Mouse (Mus musculus) frontal cortex, postnatal 25 days (tissue): Measurements from ENCODE around the gene Ezh1.

Source experiments
- DNase-seq, 2 experiments: peaks; one replicate each; pipeline ENCODE4 v3.0.0; 2022; ENCODE audit warnings: low spot score in 2 of 2

Ezh1 gene

GRCm38 (mm10) chr11:101226065-101226701 is at the start of gene Ezh1:
Gene Ezh1, minus strand, starts transcription at chr11:101226463.
- peak; percentile 82 to 86 for DNase-seq

DNA sequence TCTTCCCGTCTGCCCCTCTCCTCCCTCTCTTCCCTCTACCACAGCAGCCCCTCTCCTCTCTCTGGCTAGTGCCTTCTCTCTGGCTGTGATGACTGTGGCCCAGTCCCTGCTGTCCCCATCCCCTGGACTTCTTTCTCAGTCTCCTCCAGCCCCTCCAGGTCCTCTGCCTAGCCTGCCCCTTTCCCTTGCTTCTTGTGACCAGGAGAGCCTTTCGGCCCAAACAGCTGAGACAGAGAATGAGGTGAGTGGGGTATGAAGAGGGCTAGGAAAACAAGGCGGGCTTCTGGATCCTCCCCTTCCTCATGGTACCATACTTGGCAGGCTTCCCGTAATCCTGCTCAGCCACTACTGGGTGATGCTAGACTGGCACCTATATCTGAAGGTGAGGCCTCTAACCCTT is 49.0 kb upstream of the Ezh1 start:
- no peak for DNase-seq

DNA sequence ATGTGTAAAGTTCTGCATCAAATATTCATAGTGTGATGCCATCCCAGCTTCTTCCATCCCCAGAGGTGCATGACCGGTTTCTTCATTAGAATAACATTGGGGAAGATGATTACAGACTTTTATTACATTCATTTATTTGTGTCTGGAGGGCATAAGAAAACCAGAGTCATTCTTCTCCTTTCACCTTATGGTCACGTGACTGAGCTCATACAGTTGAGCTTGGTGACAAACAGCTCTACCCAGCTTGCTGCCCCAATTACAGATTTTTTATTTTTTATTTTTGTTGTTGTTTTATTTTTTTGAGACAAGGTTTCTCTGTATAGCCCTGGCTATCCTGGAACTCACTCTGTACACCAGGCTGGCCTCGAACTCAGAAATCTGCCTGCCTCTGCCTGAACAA is 46.2 kb upstream of the Ezh1 start:
- no peak for DNase-seq

- DNase-seq = no peak
Measured at GRCm38 (mm10) chr11:101269577-101270116, 43.4 kb upstream of the Ezh1 start.

DNA sequence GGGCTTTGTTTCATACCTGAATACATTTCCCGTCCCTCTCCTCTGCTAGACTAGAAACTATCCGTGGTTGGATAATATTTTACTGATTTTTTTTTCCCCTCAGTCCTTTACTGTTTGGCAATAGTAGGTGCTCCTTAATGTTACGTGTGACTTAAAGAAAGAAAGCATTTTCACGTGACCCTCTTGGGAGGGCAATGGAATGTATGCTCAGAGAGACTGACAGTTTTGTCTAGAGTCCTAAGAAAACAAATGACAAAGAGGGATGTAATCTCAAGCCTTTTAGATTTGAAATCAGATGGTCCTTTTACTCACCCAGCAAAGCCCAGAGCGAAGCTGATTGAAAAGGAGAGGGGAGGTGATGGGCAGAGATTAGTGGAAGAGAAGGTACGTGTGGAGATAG is 39.6 kb upstream of the Ezh1 start:
- no peak for DNase-seq

GRCm38 (mm10) chr11:101264954-101265471 is 38.8 kb upstream of the Ezh1 start:
- DNase-seq = no peak

DNA sequence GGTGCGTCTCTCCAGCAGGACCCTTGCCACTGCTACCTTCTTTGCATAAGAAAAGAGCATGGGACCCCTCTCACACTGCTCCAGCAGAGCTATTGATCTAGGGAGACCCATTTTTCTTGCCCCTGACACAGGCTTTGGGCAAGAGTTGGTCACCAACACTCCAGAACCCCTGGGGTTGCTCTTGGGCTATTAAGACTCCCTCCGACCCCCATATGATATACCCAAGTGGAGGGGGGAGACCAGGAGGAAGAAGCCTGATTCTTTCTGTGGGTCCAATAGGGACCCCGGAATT is 37.7 kb upstream of the Ezh1 start:
- no peak for DNase-seq

DNA sequence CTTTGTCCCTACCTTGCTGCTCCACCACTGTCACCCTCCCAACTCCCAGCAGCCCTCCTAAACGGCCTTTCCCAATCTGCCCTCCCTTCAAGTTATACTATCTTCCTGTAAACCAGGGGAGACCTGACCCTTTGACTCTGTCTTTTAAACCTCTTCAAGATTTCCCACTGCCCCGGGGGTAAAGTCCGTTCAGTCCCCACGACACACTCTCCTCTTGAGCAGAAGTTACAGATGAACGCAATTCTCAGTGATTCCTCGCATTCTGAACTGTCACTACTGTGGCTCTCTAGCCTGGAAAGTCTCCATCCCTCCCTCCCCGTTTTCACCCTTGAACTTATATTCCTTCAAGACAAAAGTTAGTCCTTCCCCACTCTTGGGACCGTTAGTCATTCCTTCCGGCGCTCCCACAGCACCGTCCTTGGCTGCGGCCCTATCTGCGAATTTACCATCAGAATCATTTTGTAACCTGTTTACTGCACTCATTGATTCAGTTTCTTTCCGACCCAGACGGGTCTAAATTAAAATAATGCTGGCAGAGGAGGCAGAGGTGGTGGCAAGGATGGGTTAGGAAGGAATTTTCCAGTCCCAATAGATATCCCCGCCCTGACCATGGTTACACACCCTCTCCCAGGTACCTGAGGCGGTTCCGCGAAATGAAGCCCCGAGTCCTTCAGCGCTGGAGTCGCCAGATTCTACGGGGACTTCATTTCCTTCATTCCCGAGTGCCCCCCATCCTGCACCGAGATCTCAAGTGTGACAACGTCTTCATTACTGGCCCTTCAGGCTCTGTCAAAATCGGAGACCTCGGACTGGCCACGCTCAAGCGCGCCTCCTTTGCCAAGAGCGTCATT is 37.1 kb upstream of the Ezh1 start:
- no peak for DNase-seq

DNA sequence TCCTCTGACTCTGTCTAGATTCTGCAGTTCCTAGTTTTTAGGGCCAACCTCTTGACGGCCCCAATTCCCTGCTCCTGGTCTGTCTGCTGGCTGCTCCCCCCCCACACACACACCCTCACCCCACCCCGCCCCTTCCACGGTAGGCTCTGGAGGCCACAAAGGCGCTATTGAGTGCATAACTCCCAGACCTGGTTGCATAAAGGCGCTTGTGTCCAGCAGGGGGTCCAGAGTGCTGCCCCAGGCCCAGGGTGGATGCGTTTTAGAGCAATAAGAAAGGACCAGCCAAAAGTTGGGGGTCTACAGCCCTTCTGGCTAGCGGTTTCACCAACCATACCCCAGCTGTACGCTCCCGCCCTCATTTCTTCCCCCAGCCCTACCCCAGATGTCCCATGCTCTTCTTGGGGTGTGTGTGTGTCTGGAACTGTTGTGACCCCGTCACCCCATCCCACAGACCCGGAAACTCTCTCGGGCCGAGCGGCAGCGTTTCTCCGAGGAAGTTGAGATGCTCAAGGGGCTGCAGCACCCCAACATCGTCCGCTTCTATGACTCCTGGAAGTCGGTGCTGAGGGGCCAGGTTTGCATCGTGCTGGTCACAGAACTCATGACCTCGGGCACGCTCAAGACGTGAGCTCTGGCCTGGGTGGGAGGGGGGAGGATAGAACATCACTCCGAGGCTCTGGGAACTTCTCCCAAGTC is 36.2 kb upstream of the Ezh1 start:
- no peak for DNase-seq

DNA sequence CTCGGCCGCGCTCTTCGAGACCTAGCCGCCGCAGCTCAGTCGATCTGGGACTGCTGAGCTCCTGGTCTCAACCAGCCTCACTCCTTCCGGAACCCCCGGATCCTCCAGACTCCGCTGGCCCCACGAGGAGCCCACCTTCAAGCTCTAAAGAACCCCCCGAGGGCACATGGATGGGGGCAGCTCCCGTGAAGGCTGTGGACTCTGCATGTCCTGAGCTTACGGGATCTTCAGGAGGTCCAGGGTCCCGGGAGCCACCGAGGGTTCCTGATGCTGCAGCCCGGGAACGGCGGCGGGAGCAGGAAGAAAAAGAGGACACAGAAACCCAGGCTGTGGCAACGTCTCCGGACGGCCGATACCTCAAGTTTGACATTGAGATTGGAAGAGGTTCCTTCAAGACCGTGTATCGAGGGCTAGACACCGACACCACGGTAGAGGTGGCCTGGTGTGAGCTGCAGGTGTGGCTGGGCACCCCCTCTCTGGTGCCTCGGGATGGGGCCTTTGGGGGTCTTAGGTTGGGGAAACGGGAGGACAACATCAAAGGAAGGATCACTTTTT is 34.6 kb upstream of the Ezh1 start:
- no peak for DNase-seq

- DNase-seq = no peak
Measured at GRCm38 (mm10) chr11:101259948-101260825, 33.9 kb upstream of the Ezh1 start, which contains the start of gene Wnk4. Gene Wnk4, plus strand, starts transcription at chr11:101260567.

DNA sequence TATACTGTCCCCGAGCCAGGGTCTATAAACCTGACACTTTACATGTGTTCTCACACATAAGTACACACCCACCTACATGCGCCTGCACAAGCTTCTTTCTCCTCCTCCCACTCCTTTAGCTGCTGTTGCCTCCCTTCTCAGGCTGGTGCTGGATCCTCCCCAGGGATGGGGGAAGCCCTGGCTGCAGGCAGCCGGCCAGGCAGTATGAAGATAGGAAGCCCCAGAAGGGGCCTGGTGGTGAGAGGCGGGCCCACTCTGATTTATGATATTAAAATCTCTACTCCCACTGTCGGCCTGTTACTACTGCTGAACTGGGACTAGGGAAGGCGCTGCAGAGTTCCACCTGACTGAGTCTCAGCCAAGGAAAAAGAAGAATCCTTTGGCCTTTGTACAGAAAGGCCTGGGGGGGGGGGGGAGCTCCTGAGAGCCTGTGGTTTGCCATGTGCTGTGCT is 33.0 kb upstream of the Ezh1 start:
- no peak for DNase-seq

DNA sequence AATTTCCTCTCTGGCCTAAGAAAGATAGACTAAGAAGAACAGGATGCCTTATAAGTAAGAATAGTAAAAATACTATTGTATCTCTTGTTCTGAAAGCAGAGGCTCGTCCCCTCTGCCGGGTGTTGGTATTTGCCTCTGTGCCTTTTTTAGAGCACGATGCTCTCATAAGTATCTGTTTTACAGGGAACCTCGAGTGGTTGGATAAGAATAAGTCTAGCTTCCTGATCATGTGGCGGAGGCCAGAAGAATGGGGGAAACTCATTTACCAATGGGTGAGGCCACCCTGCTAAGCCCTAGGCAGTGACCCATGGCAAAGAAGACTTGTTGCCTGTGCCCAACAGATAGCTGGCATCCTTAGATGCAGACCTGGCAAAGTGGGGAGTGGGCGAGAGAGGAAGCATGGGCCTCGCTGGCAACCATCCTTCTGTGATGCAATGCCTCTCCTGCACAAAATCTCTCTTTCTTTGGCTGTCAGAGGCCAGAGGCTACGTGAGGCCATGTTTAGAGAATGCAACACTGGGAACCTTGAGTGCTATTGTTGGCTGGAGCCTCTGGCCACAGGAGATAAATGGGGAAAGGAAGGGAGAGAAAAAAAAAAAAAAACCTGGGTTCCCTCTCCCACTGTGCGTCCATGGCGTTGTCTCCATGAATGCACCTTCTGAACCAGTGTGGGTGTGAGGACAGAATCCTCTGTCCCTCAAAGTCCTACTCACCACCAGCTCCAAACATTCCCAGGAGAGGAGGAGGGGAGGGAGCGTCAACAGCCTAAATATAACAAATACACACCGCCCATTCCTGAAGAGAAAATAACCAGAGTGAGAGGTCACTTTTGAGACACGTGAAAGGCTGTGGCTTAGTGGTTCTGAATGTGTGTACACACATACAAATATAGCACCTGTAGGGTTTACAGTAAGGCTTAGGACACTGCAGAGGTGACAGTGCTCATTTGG is 29.8 kb upstream of the Ezh1 start:
- no peak for DNase-seq

DNA sequence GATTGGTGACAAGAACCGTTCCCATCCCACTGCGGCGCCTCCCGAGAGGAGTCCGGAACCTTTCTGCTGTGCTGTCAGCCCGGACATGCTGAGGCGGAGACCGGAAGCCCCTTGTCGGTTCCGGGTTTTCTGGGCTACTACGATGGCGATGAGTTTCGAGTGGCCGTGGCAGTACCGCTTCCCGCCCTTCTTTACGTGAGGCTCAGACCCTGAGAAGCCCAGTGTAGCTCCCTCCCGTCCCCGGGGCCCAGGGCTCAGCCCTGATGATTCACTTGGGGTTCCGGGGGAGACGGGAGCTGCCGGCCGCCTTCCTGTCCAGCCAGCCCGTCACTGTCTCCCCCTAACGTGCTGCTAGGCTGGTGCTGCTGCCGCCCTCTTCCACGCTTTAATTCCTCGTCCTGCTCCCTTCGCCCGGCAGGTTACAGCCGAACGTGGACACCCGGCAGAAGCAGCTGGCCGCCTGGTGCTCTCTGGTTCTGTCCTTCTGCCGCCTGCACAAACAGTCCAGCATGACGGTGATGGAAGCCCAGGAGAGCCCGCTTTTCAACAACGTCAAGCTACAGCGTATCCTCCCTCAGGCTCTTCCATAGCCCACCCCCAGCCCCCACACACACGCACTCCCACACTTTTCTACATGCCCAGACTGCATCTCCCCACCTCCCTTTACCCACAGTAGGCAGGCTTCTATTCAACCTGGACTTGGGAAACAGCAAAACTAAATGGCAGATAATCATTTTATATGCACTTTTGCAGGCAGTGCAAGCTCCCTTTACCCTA is 27.5 kb upstream of the Ezh1 start, which contains the start of gene Vps25:
TSS of gene Vps25 (plus strand) at position 95 of the 777 bp plus-strand sequence.
- DNase-seq = peak; percentile 66 to 78

GRCm38 (mm10) chr11:101252941-101253340 is 26.7 kb upstream of the Ezh1 start:
- no peak for DNase-seq

DNA sequence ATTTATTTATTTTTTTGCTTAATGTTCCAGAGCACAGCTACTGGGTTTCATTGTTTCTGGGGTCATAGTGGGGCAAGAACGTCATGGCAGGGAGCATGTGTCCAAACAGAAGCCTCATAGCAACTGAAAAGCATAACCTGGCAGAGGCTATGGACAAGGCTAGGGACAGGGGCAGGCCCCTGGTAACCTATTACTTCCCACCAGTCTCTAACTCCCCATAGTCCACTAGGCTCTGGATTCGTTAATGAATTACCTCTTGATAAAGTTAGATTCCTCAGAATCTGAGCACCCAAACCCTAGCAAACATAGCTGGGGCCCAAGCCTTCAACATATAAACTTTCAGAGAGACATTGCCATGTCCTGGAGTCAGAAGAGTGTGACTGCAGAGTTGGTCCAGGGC is 24.8 kb upstream of the Ezh1 start:
- no peak for DNase-seq

- DNase-seq = no peak
Measured at GRCm38 (mm10) chr11:101248258-101248994, 22.2 kb upstream of the Ezh1 start.

DNA sequence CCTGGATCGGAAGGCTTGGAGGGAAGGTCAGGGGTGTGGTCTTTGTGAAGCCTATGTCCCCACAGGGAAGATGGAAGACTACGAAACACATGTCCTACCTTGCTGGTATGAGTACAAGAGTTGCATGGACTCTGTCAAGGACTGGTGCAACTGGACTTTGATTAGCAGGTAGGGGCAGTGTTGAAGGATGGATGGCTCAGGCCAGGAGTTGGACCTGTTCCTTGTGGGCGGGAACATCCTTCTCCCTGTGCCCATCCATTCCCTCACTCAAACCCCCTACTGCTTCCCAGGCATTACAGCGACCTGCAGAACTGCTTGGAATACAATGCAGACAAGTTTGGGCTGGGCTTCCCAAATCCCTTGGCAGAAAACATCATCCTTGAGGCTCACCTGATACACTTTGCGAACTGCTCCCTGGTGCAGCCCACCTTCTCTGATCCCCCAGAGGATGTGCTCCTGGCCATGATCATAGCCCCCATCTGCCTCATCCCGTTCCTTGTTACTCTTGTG is 21.3 kb upstream of the Ezh1 start:
- DNase-seq = no peak
